Mouse (Mus musculus): ENCODE data around the gene Ppil1.

GRCm38 (mm10) chr17:29313300-29313699 lies 49.3 kb upstream of the Ppil1 start:
- TF ChIP-seq CTCF (IDR thresholded peaks at IDR 0.05; ENCODE audit: low read depth, low read length) = peak; percentile 43
- no peak for TF ChIP-seq EP300 (IDR thresholded peaks at IDR 0.05; ENCODE audit: insufficient read depth, low read depth, low read length)
